Mouse (Mus musculus) layer of hippocampus, postnatal 25 days (tissue): ENCODE data around the gene Tbc1d8. TPM values are rescaled to one million over a fixed set of nuclear protein-coding genes. Genes with fewer than 3 reads are reported as not detected.

Experiments used
- DNase-seq, 2 experiments: peaks; one replicate each; pipeline ENCODE4 v3.0.0; 2022; ENCODE audit warnings: mixed read lengths in 2 of 2, low spot score in 1 of 2; ENCODE audit errors: extremely low spot score in 1 of 2
- total RNA-seq, 2 experiments: library from RNA; stranded (reverse); gene quantifications; 2 replicates each; pipeline ENCODE4 v1.2.3; 2021

The Tbc1d8 gene
- total RNA-seq, 2 experiments from 2014 or later: 11.4 to 12.7 TPM

- no peak for DNase-seq
These were observed 28.4 kb downstream of the Tbc1d8 start for GRCm38 (mm10) chr1:39450069-39450728.

GRCm38 (mm10) chr1:39449251-39449790 is 29.2 kb downstream of the Tbc1d8 start:
- no peak for DNase-seq

GRCm38 (mm10) chr1:39448819-39449218 is 29.7 kb downstream of the Tbc1d8 start:
- no peak for DNase-seq

- no peak for DNase-seq
These were observed 30.3 kb downstream of the Tbc1d8 start for GRCm38 (mm10) chr1:39448238-39448637.

GRCm38 (mm10) chr1:39446178-39446577 is 32.4 kb downstream of the Tbc1d8 start:
- DNase-seq: peak in 1 of 2 experiments; percentile 14

GRCm38 (mm10) chr1:39445303-39446050 is 33.1 kb downstream of the Tbc1d8 start:
- DNase-seq: no peak

GRCm38 (mm10) chr1:39443764-39444163 is 34.8 kb downstream of the Tbc1d8 start:
- DNase-seq: no peak

GRCm38 (mm10) chr1:39441686-39442085 is 36.9 kb downstream of the Tbc1d8 start:
- DNase-seq: peak in 1 of 2 experiments; percentile 19

- no peak for DNase-seq
These were observed 38.6 kb downstream of the Tbc1d8 start for GRCm38 (mm10) chr1:39439661-39440548.

GRCm38 (mm10) chr1:39438629-39439028 is 39.9 kb downstream of the Tbc1d8 start:
- DNase-seq: no peak

- DNase-seq: no peak
These were observed 44.3 kb downstream of the Tbc1d8 start for GRCm38 (mm10) chr1:39434264-39434663.

GRCm38 (mm10) chr1:39430020-39430419 is 48.5 kb downstream of the Tbc1d8 start:
- no peak for DNase-seq

- DNase-seq: no peak
These were observed 49.5 kb downstream of the Tbc1d8 start for GRCm38 (mm10) chr1:39429015-39429414.

GRCm38 (mm10) chr1:39428280-39428679 is 50.3 kb downstream of the Tbc1d8 start:
- DNase-seq: no peak

- DNase-seq: no peak
These were observed 53.1 kb downstream of the Tbc1d8 start for GRCm38 (mm10) chr1:39425497-39425896.

- DNase-seq: no peak
These were observed 57.6 kb downstream of the Tbc1d8 start for GRCm38 (mm10) chr1:39420987-39421386.

- DNase-seq: no peak
These were observed 59.7 kb downstream of the Tbc1d8 start for GRCm38 (mm10) chr1:39418852-39419251.

GRCm38 (mm10) chr1:39417817-39418216 is 60.7 kb downstream of the Tbc1d8 start:
- DNase-seq: no peak

- no peak for DNase-seq
These were observed 68.3 kb downstream of the Tbc1d8 start for GRCm38 (mm10) chr1:39410085-39410821.

- DNase-seq: no peak
These were observed 69.9 kb downstream of the Tbc1d8 start for GRCm38 (mm10) chr1:39408668-39409067.
